Mouse (Mus musculus) stomach, embryonic 14.5 days (tissue): ENCODE results near the gene Birc2. TPM values are rescaled to one million over a fixed set of nuclear protein-coding genes. Genes with fewer than 3 reads are reported as not detected.

Experiments
- ATAC-seq: fragments of 200-750 bp; cut with Nextera tagmentation; 2 replicates; pipeline ENCODE4 v1.8.0; 2017; ENCODE audit warnings: low read depth, moderate TSS enrichment; ENCODE audit not compliant: insufficient number of reproducible peaks, insufficient read depth, low FRiP score
- H3K27ac ChIP-seq: fragments of 300-500 bp; sonication (generic); 2 replicates; pipeline ENCODE4 v1.5.1; 2014; ENCODE audit warnings: mild to moderate bottlenecking, low read length, moderate library complexity, mixed read lengths
- H3K27me3 ChIP-seq: fragments of 300-500 bp; sonication (generic); 2 replicates; pipeline ENCODE4 v1.6.1; 2014; ENCODE audit warnings: low read length, control low read depth, mixed read lengths; ENCODE audit not compliant: control insufficient read depth, insufficient read depth
- H3K36me3 ChIP-seq: fragments of 300-500 bp; sonication (generic); 2 replicates; pipeline ENCODE4 v1.6.1; 2014; ENCODE audit warnings: mild to moderate bottlenecking, control low read depth, low read length, moderate library complexity, mixed read lengths; ENCODE audit not compliant: control insufficient read depth, insufficient read depth
- H3K4me1 ChIP-seq: fragments of 300-500 bp; sonication (generic); 2 replicates; pipeline ENCODE4 v1.6.1; 2014; ENCODE audit warnings: low read length, control low read depth, mixed read lengths; ENCODE audit not compliant: control insufficient read depth, insufficient read depth
- H3K4me2 ChIP-seq: fragments of 300-500 bp; sonication (generic); replicated peaks from 2 replicates; pipeline ENCODE4 v1.6.1; 2014; ENCODE audit warnings: low read depth, low read length, control low read depth
- H3K4me3 ChIP-seq: fragments of 300-500 bp; sonication (generic); 2 replicates; pipeline ENCODE4 v1.5.1; 2014; ENCODE audit warnings: low read depth, low read length, control low read depth
- H3K9ac ChIP-seq: fragments of 300-500 bp; sonication (generic); replicated peaks from 2 replicates; pipeline ENCODE4 v1.6.1; 2014; ENCODE audit warnings: low read depth, mild to moderate bottlenecking, control low read depth, low read length, moderate library complexity, mixed read lengths
- H3K9me3 ChIP-seq: fragments of 300-500 bp; sonication (generic); 2 replicates; pipeline ENCODE4 v1.6.1; 2016; ENCODE audit warnings: low read depth, low read length, control low read depth; ENCODE audit not compliant: control insufficient read depth
- WGBS: fragments of 180-500 bp; shearing (Covaris S2); extraction: QIAGEN DNeasy Blood & Tissue Kit; methylation state at CpG from one replicate; pipeline ENCODE4 v1.1.7; 2014; 5-methylcytosine and 5-hydroxymethylcytosine counted together
- polyA plus RNA-seq: library from polyadenylated mRNA; unstranded; fragments of >200 nt; fragmentation: Nextera tagmentation; extraction: Ambion mirVana; gene quantifications from 2 replicates; pipeline ENCODE4 v1.2.1, GENCODE M21; 2014

The Birc2 gene
- polyA plus RNA-seq, 1 experiment from 2014 or later = 50.3 TPM

DNA sequence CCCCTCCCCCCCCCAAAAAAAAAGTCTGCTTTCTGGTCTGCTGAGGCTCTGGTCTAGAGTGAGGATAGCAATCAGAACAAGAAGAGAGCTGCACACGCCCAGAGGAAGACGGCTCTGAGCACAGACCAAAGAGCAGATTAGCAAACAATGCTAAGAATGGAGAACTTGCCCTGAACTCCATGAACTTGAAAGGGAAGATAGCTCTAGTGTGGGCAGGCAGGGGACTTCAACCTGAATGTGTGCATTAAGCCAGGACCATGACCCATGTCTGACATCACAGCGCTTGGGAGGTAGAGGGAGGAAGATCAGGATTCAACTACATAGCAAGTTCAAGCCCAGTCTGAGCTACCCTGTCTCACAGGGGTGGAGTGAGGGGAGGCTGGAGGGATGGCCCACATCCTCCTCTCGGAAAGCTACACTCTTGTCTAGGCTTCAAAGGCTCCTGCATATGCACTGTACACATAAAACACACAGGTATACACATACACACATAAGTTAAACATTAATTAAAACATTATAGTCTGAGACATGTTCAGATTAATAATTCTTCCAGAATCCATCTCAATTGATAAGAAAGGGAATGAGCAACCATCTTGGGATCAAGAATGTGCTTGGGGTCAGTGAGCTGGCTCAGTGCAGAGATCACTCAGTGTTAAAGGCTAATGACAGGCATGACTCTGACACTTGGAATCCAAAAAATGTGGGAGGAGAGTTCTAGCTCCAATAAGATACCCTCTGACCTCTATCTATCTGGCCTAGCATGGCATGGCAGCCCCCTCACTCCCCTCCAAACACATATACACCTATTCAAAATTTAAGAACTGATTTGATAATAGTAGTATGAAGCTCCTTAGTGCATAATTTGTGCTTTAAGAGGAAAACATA lies 15.7 kb upstream of the Birc2 start:
- H3K27ac ChIP-seq = no peak overlapping the region
- no peaks in the 10 kb centered on the region for H3K27me3 ChIP-seq
- H3K9me3 ChIP-seq = no peaks in the 10 kb centered on the region
- no peak overlapping the region for H3K9ac ChIP-seq
- 65% methylated on average over 4 of the region's 4 CpGs for WGBS
- no peak overlapping the region for H3K4me2 ChIP-seq
- no peaks in the 10 kb centered on the region for H3K36me3 ChIP-seq
- no peak for ATAC-seq
- no peaks in the 10 kb centered on the region for H3K4me1 ChIP-seq
- no peak overlapping the region for H3K4me3 ChIP-seq

DNA sequence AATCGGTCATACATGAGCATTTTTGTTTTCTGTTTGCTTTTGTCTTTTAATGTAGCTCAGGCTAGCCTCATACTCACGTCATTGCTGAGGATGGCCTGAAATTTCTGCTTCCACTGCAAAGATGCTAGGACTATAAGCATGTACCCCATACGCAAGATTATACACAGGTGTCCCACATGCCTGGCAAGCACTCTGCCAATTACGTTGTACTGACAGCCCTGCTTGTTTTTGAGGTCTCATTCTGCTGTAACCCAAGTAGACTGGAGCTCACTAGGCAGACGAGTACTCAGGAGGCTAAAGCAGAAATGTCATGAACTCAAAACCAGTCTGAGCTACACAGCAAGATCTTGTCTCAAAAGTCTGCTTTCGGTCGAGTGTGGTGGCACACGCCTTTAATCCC lies 15.0 kb upstream of the Birc2 start:
- no peak overlapping the region for H3K4me2 ChIP-seq
- no peaks in the 10 kb centered on the region for H3K4me1 ChIP-seq
- 86% methylated on average over 8 of the region's 8 CpGs for WGBS
- no peaks in the 10 kb centered on the region for H3K9me3 ChIP-seq
- H3K4me3 ChIP-seq = no peak overlapping the region
- H3K9ac ChIP-seq = no peak overlapping the region
- H3K36me3 ChIP-seq = no peaks in the 10 kb centered on the region
- H3K27ac ChIP-seq = no peak overlapping the region
- ATAC-seq = no peak
- no peaks in the 10 kb centered on the region for H3K27me3 ChIP-seq

DNA sequence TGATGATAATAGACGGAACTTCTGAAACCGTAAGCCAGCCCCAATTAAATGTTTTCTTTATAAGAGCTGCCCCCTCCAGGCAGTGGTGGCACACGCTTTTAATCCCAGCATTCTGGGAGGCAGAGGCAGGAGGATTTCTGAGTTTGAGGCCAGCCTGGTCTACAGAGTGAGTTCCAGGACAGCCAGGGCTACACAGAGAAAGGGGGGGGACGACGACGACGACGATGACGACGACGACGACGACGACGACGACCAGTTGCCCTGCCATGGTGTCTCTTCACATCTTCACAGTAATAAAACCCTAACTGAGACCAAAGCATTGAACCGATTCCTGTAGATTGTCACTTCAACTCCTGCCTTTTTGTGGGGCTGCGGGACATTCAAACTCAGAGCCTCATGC lies 11.3 kb upstream of the Birc2 start:
- H3K4me3 ChIP-seq = no peak overlapping the region
- no peak for ATAC-seq
- 95% methylated on average over 18 of the region's 18 CpGs for WGBS
- H3K4me1 ChIP-seq = no peaks in the 10 kb centered on the region
- H3K9ac ChIP-seq = no peak overlapping the region
- H3K9me3 ChIP-seq = no peaks in the 10 kb centered on the region
- no peak overlapping the region for H3K4me2 ChIP-seq
- no peaks in the 10 kb centered on the region for H3K27me3 ChIP-seq
- H3K27ac ChIP-seq = no peak overlapping the region
- H3K36me3 ChIP-seq = no peaks in the 10 kb centered on the region

DNA sequence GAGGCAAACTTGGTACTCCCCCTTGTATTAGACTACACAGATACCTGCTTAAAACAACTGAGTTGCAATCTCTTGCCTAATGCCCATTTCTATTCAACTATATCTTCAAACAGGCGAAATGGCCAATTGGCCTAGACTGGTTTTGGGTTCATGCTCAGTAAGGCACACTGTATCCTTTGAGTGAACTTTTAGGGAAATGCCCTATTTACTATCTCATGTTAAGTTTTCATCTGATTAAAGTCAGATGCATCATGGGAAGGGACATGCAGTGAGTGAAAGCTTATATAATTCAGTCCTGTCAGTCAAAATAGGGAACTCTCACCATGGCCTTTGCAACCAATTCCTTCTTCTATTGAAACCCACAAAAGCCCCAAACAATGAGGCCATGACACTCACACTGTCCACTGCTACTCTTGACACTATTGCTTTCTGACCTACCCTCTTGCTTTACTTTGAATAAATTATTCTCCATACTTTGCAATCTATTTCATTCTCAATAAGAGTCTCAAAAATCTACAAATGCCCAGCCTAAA lies 9.9 kb upstream of the Birc2 start:
- H3K27me3 ChIP-seq = no peaks in the 10 kb centered on the region
- no peaks in the 10 kb centered on the region for H3K36me3 ChIP-seq
- H3K27ac ChIP-seq = no peak overlapping the region
- ATAC-seq = no peak
- H3K4me3 ChIP-seq = no peak overlapping the region
- H3K9me3 ChIP-seq = no peaks in the 10 kb centered on the region
- H3K4me1 ChIP-seq = no peaks in the 10 kb centered on the region
- 89% methylated on average over 1 of the region's 1 CpGs for WGBS
- no peak overlapping the region for H3K9ac ChIP-seq
- H3K4me2 ChIP-seq = no peak overlapping the region

DNA sequence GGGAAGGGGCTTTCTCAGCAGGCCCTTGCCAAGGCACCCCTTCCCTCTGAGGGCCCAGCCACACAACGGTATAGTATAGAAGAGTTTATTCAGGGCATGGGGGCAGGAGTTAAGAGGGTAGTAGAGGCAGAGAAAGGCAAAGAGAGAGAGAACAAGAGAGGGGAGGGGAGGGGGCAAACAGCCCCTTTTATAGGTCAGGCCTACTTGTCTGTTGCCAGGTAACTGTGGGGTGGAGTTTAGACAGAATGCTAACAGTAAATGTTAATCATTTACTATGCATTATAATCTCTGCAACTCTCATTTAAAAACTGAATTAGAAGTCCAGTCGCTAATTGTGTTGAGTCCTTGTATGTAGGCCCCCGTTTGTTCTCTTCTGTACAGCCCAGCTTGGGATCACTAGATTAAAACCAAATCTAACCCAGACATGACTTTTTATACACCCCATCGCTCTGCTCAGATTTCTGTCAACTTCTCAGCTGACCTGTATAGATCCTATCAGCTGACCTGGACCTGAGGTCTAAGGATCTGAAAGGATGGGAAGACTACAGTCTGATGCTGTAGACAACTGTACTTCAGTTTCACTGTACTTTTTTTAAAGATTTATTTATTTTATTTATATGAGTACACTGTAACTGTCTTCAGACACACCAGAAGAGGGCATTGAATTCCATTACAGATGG lies 8.5 kb upstream of the Birc2 start:
- Histone ChIP-seq H3K27me3 (no peaks in the 10 kb centered on the region), H3K4me3 (no peak overlapping the region), H3K4me1 (no peaks in the 10 kb centered on the region), H3K4me2 (no peak overlapping the region), H3K27ac (no peak overlapping the region), H3K36me3 (no peaks in the 10 kb centered on the region), H3K9ac (no peak overlapping the region), H3K9me3 (no peaks in the 10 kb centered on the region)
- WGBS = 60% methylated on average over 4 of the region's 4 CpGs
- 0 out of 2 replicates have a peak, but pooled peaks have one; percentile 46 for ATAC-seq

DNA sequence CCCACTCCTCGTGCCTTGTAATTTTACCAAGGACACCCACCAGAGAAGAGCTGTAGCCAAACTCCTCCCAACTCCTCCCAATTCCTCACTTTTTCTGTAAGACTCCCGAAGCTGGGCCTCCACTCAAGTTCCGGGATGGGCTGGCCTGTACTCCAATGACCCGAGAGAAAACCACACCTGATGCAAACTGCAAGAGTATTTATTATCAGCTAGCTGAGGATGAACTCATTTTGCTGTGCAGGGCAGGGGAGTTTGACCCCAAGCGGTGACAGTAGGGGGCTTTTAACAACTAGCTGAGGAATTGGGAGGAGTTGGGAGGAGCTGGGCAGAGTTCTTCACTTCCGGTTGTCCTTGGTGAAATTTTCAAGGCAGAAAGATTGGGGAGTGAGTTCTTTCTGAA lies 4.4 kb upstream of the Birc2 start:
- Histone ChIP-seq H3K27ac (no peak overlapping the region), H3K9me3 (no peaks in the 10 kb centered on the region), H3K36me3 (no peaks in the 10 kb centered on the region), H3K4me1 (no peaks in the 10 kb centered on the region), H3K27me3 (no peaks in the 10 kb centered on the region), H3K4me3 (no peak overlapping the region), H3K4me2 (no peak overlapping the region), H3K9ac (no peak overlapping the region)
- ATAC-seq = no peak
- 65% methylated on average over 6 of the region's 6 CpGs for WGBS

DNA sequence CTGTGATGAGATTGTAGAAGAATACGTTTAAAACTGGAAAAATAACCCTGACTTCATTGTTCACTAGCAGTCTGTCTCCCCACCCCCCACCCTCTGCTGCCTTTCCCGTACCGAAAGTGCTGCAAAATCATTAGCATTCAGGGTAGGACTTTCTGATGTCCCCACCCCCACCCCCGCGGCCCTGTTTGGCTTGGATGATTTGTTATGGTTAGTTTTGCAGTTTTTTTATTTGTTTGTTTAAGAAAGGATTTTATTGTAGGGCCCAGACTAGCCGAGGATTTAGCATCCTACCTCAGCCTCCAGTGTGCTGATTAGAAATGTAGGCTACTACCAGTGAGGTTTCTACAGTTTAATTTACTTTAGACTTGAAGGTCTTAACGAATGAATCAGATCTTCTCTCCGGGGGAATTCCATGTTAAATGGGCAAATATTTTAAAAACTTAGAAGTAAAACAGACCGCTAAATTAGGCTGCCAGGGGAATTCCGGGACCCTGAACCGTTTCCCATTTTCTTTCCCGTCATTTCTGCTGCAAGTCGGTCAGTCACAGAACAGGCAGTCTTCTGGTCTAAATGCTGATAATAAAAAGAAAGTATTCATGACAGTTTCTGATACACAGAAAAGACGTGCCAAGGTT lies 1.1 kb upstream of the Birc2 start:
- peak overlapping the region; percentile 58 for H3K4me2 ChIP-seq
- no peaks in the 10 kb centered on the region for H3K9me3 ChIP-seq
- peak overlapping the region; percentile 76; the same call in 1 of the 2 replicates for H3K9ac ChIP-seq
- H3K36me3 ChIP-seq = peaks cover 13% of the 10 kb centered on the region; the same call in 1 of the 2 replicates
- ATAC-seq = no peak
- H3K4me3 ChIP-seq = peak overlapping the region; percentile 76
- no peaks in the 10 kb centered on the region for H3K27me3 ChIP-seq
- peaks cover 5% of the 10 kb centered on the region for H3K4me1 ChIP-seq
- 9% methylated on average over 14 of the region's 14 CpGs for WGBS
- H3K27ac ChIP-seq = peak overlapping the region; percentile 99

DNA sequence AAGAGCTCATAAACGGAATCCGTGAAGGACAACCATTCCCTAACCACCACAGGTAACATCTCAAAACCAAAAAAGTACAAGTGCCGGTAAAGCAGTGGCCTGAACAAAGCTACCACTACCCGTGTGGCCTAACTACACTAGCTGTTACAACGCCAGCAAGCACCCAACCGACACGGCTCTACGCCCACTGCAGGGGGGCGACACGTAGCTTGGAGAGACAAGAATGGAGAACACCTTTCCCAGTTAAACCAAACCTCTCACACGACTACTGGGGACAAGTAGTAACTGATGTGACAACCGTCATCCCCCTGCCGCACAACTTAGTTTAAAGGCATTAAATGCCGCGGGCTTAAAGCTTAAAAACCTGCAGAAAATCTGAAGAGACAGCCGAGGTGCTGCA lies 533 bp downstream of the Birc2 start:
- Histone ChIP-seq H3K36me3 (peaks cover 13% of the 10 kb centered on the region; the same call in 1 of the 2 replicates), H3K4me3 (peak overlapping the region; percentile 76), H3K4me2 (peak overlapping the region; percentile 58), H3K9ac (peak overlapping the region; percentile 76), H3K27me3 (no peaks in the 10 kb centered on the region), H3K4me1 (peaks cover 5% of the 10 kb centered on the region), H3K9me3 (no peaks in the 10 kb centered on the region), H3K27ac (peak overlapping the region; percentile 99)
- WGBS = under 1% methylated on average over 16 of the region's 16 CpGs
- peak; percentile 38; the same call in 1 of the 2 replicates for ATAC-seq
